Mouse (Mus musculus) heart, postnatal 0 days (tissue): Measurements from ENCODE around the gene Trim17.

ENCODE experiments used
- CTCF ChIP-seq: IDR thresholded peaks from 2 replicates; pipeline ENCODE4 v1.5.1; 2016; ENCODE audit warnings: antibody characterized with exemption, control low read depth, low read depth
- EP300 ChIP-seq: IDR thresholded peaks from 2 replicates; pipeline ENCODE4 v1.6.1; 2016; ENCODE audit warnings: antibody characterized with exemption, low read depth

DNA sequence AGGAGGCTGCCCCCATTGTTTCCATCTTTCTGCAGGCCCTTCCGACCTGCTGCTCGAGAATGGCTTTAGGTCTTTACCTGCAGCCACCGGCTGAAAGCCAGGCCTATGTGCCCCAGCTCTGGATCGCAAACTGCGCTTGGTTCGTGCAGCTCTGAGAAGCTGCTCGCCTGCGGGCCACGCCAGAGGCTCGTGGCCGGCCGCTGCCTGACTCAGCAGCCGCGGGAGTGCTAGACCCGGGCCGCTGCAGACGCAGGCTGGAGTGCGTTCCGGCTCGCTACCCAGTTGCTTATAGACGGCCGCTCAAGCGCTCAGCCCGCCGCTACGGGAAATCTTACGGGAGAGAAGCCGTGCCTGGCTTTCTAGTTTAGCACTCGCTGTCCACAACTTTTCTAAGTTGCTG lies 22.7 kb downstream of the Trim17 start:
- TF ChIP-seq CTCF (no peak), EP300 (no peak)
